Mouse (Mus musculus): Measurements from ENCODE around the gene Becn1.

The Becn1 gene

DNA sequence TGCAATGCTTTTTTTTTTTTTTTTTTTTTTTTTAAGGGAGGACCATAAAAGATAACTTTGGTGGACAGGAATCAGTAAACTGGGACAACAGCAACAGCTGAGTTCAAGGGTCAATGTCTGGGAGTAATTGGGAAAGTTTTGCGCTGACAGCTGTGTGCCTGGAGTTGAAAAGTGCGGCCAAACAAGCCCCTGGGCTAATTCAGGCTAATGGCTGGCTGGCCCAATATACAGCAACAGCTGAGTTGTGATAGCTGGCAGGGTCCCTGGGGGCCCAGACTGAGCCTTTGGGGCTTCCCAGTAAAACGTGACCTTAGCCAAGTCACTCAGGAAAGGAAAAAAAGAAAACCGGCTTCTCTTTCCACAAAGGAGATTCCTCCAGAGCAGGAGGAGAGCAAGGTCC, 57.0 kb downstream of the Becn1 start:
- DNase-seq (ENCODE audit: low spot score): peak; percentile 16

DNA sequence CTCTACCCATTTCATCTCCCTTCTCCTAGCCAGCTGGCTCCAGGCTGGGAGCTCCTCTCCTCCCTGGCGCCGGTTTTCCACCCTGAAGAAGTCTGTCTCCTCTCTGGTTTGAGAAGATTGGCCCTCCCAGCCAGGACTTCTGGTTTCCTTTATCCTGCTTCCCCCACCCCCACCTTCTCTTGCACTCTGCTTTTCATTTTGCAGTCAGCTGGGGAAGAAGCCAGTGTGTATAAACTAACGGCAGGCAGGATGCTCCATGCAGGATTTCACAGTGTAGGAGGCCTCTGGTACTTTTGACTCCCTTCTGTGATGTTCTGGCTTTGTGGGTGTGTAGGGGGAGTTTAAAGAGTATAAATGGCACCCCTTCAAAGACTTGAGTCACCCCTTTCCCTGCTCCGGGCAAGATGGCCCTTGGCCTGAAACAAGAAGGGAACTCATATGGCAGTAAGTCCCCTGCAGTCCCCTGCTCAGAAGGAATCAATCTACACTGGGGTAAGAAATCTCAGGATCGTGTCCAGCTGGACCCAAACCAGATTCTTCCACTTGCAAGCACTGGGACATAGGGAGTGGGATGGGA, 63.9 kb downstream of the Becn1 start:
- DNase-seq (ENCODE audit: low spot score): no peak

DNA sequence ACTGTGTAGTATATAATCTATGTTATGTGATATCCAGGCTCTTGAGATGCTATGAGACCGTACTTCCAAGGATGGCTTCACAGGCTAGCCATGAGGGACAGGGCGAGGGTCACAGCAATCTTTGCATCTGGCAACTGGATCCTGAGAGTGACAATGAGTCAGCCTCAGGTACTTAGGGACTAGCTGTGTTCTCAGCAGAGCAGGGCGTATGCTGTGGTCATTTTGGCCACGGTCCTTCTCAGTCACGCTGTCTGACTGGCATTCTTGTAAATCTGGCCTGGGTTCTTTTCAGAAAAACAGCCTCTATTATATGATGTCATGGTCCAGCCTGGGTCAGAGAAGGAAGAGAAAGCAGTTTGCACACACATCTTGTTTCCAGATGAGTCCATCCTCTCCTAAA, 65.3 kb downstream of the Becn1 start:
- DNase-seq (ENCODE audit: low spot score): no peak

All from retina, embryonic 14.5 days (tissue).